Mouse (Mus musculus): Measurements from ENCODE around the gene Gm10273. TPM values are rescaled to one million over a fixed set of nuclear protein-coding genes. Genes with fewer than 3 reads are reported as not detected.
A peak's percentile ranks its signal among the peaks of the same experiment; 100 is the strongest.

The Gm10273 gene
- polyA plus RNA-seq, 3 experiments from 2014 or later = 34.2 to 47.3 (median 42.3) TPM

DNA sequence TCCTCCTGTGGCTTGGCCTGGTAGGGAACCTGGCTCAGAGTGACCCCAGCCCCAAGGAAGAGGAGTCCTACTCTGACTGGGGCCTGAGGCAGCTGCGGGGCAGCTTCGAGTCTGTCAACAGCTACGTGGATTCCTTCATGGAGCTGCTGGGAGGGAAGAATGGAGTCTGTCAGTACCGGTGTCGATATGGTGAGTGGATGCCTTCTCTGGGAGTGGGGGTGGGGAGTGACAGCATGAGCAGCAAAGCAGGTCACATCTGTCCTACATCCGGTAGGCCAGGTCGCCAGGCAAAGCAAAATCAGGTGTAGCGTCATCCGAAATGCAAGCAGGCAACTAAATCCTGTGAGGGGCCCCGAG lies 8.3 kb downstream of the Gm10273 start:
- ATAC-seq = no peak

- no peak for ATAC-seq
Measured at GRCm38 (mm10) chr10:59408499-59408898, 13.1 kb downstream of the Gm10273 start.

- ATAC-seq = no peak
Measured at GRCm38 (mm10) chr10:59410264-59410663, 14.8 kb downstream of the Gm10273 start.

DNA sequence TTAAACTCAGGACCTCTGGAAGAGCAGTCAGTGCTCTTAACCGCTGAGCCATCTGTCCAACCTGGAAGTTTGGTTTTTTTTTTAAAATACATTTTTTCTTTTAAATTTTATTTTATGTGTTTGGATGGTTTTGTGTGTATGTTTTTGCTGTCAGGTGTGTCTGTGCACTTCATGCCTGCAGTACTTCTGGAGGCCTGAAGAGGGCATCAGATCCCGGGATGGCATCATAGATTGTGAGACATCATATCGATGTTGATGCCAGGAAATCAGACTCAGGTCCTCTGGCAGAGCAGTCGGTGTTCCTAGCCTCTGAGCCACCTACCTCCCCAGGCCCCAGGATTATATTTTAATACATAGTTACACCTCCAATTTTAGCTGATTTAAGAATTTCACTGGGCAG lies 18.3 kb downstream of the Gm10273 start:
- ATAC-seq = no peak

DNA sequence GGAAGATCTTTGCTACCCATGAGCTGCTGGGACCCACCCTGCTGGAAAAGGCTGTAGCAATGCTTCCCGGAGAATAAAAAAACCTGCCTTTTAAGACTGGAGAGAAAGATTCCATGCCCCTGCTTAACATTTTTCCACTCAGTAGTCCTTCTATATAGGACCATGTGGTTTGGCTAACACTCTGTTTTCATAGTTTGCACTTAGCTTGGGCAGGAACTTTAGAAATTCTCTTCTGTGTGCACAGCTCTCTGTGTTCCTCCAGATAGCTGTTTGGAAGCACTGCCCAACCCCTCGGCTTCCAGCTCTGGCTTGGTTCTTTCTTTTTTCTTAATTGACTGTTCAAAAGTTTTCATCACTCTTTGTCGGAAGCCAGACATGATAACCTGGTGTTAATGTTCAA lies 21.2 kb downstream of the Gm10273 start:
- no peak for ATAC-seq

DNA sequence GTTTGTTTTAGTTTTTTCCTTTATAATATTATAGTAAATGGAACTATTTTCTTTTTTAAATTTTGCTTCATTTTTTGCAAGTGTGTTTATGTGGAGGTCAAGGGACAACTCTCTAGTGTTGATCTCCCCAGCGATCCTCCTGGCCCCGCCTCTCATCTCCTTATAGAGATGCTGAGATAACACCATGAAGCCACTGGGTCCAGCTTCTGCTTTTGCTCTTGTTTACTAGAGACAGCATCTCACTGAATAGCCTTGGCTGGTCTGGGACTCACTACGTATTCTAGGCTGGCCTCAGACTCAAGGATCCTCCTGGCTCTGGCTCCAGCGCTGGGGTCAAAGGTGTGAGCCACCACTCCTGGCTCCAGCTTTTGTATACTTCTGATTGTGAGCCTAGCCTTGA lies 24.1 kb downstream of the Gm10273 start:
- no peak for ATAC-seq

GRCm38 (mm10) chr10:59424453-59424852 lies 29.0 kb downstream of the Gm10273 start:
- no peak for ATAC-seq

DNA sequence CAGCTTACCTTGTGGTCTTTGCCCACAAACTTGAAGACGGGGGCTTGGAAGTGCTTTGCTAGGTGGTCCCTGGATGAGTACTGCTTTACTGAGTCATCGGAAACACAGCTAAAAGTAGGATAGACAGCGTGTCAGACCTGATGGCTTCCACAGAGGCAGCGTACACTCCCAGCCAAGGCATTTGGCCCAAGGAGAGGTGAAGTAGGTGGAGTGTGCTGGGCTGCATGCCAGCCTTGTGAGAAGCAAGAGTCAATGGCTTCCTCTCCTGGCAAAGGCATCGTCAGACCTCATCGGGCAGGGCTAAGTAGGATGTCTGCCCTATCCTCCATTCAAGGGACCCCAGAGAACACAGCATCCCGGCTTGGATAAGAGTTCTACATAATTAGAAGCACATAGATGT lies 29.9 kb downstream of the Gm10273 start:
- no peak for ATAC-seq

GRCm38 (mm10) chr10:59426371-59426770 lies 30.9 kb downstream of the Gm10273 start:
- ATAC-seq = no peak

- ATAC-seq = no peak
Measured at GRCm38 (mm10) chr10:59429448-59430135, 34.2 kb downstream of the Gm10273 start.

- ATAC-seq = peak; percentile 81
Measured at GRCm38 (mm10) chr10:59430701-59431218, 35.3 kb downstream of the Gm10273 start.

DNA sequence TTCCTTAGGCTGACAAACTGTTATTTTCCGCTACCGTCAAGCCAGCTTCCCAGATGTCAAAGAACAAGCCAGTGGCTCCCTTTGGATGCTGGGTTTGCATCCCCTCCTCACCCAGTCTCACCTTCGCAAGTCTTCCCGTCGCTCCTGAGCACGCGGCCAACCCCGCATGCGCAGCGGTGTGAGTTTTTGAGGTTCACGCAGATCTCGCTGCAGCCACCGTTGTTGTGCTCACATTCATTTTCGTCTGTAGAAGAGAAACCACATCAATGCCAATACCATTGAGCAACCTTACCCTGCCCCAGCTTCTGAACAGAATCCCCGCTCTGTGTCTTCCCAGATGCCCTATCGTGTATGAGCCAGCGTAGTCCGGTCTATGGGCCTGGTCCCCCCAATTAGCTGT lies 40.3 kb downstream of the Gm10273 start:
- no peak for ATAC-seq

DNA sequence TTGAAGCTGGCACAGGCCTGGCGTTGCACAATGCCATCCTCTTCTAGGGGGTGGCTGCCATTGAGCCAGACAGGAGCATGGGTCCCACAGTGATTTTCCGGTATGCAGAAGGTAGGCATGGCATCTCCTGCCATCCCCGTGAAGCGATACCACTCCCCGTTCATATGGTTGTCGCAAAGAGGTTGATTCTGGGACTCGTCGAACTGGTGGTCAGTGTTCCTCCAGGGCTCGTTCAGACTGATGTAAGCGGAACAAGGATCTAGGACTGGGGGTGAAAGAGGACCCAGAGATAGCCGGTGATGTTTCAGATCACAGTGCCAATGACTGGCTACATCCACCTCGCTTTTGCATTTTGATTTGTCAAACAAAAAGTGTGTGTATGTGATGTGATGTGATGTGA lies 43.2 kb downstream of the Gm10273 start:
- no peak for ATAC-seq

DNA sequence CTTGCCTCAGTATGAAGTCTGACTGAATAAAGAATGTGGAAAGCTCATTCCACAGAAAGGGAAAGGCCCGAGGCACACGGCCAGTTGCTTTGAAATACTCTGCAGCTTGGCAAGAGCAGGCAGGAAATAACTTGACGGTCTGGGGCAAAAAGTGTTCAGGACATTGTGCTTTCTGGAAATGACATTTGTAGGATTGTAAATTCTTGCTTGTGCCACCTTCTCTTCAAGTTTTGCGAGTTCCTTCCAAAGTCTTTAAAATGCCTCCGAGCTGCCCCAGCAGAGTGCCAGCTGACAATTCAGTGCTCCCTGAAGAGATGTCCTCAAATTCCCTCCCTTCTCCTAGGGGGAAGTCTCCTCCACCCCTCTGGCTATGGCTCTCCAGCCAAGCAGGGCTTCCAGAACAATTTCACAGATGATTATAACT lies 44.1 kb downstream of the Gm10273 start:
- no peak for ATAC-seq

DNA sequence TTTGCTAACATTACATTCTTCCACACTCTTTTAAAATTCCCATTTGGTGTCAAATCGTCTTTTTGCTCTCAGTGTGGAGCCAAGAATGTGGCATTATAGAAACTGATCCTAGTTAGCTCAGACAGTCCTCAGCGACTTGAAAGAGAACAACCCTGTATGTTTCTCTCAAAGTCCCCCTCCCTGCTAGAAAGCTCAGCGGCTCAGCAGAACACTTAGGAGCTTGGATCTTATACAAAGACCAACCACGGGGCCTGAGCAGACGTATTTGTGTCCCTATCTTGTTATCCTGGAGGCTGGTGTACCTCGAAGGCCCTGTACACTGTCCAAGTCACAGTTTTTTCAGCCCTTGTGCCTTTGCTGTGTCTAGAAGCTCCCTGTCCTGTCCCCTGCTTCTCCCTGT lies 44.7 kb downstream of the Gm10273 start:
- no peak for ATAC-seq

DNA sequence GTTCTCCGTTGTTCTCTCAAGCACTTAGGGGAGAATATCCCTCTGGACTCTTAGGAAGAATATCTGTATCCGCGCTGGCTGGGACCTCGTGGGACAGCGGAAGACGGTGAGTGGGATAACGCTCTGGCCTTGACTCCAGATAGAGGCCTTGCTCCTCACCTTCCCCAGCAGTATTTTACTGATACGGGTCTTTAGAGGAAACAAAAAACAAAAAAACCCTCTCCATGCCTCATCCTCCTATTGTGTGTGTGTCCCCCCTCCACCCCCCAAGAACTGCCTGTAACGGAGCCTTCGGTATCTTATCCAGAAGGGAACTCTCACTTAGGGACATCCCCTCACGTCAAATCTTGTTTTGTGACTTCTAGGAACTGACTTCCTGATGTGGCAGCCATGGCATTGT lies 46.3 kb downstream of the Gm10273 start, which contains the start of gene Oit3:
Gene Oit3 (minus strand): TSS at position 44 of the 400 bp plus-strand sequence.
- ATAC-seq = no peak

GRCm38 (mm10) chr10:59443212-59443611 lies 47.8 kb downstream of the Gm10273 start:
- no peak for ATAC-seq

- ATAC-seq = no peak
Measured at GRCm38 (mm10) chr10:59444106-59444505, 48.7 kb downstream of the Gm10273 start.

DNA sequence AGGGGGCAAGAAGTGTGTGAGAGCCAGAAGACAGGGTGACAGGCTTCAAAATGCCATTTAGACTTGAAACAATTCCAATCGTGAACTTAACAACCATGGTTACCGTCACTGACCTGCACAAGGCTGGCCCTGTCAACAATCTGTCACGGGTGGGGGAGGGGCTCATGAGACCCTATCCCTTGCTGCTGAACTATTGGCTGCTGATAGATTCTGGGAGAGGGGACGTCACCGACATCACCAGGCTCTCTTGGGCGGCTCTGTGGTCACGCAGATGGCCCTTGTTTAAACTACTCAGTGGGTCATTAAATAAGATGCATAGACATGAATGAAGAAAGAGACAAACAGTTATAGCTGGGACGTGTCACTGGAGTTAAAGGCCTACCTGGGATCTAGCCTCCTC lies 49.2 kb downstream of the Gm10273 start:
- no peak for ATAC-seq

Other genes with a start within 250 kb of the Gm10273 start
- 1 to 10 TPM in 2 of 3 experiments, under 1 TPM in 1; 0.74 to 3.6 (median 1.4) TPM for gene Sept10, start 173.8 kb upstream of the Gm10273 start, polyA plus RNA-seq (2017; shearing (Covaris generic))
- gene Sowahc, start 173.7 kb upstream of the Gm10273 start, polyA plus RNA-seq (2017; shearing (Covaris generic)) = 1 to 10 TPM in 1 of 3 experiments, under 1 TPM in 2; 0.16 to 1.3 (median 0.17) TPM
- 10 to 100 TPM; 14.8 to 36.1 (median 28.0) TPM for gene P4ha1, start 72.3 kb upstream of the Gm10273 start, polyA plus RNA-seq (2017; shearing (Covaris generic))
- not detected for gene Pla2g12b, start 8.0 kb downstream of the Gm10273 start, polyA plus RNA-seq (2017; shearing (Covaris generic))
- gene Oit3, start 46.1 kb downstream of the Gm10273 start, polyA plus RNA-seq (2017; shearing (Covaris generic)) = not detected
- not detected for gene Gm10322, start 220.4 kb downstream of the Gm10273 start, polyA plus RNA-seq (2017; shearing (Covaris generic))
- gene Mcu, start 221.1 kb downstream of the Gm10273 start, polyA plus RNA-seq (2017; shearing (Covaris generic)) = 10 to 100 TPM; 20.2 to 36.2 (median 30.8) TPM

Measured in inflammation-experienced regulatory T-cells, adult 6 months (primary cell).